Mouse (Mus musculus) right cerebral cortex, postnatal 14 days (tissue): Measurements from ENCODE around the gene Olfr525.

Experiments
- DNase-seq: peaks from one replicate; pipeline ENCODE4 v3.0.0; 2022

The Olfr525 gene

DNA sequence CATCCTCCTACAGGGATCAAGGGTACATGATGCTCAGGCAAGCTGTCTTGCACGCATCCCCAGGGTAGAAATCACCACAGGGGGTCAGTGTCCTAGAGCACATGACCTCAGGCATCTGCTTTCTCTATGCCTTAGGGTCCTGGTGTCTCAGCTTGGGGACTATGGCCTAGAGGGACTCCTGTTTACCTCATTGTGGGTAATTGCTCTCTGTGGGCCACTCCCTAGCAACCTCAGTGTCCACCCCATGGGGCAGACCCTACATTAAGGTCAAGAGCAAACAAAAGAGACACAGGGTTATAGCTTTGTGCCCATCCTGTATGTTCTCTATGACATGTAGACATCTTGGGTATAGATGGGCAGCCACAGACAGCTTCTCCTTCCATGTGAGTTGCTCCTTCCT is at the start of gene Olfr525:
Gene Olfr525, plus strand, starts transcription at position 301 of the 400 bp plus-strand sequence.
- no peak for DNase-seq

DNA sequence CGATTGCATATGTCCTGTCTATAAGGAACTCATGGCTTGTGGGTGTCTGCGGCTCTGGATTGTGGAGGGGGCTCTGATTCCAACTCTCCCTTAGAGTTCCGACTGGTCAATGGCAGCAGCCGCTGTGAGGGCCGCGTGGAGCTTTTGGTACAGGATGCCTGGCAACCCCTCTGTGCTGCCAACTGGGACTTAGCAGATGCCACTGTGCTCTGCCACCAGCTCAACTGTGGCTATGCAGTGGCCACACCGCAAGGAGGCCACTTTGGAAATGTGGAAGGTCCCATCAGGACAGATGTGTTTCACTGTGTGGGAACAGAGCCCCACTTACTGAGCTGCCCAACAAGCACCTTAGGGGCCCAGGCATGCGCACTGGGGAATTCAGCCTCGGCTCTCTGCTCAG is 24.9 kb upstream of the Olfr525 start:
- no peak for DNase-seq

DNA sequence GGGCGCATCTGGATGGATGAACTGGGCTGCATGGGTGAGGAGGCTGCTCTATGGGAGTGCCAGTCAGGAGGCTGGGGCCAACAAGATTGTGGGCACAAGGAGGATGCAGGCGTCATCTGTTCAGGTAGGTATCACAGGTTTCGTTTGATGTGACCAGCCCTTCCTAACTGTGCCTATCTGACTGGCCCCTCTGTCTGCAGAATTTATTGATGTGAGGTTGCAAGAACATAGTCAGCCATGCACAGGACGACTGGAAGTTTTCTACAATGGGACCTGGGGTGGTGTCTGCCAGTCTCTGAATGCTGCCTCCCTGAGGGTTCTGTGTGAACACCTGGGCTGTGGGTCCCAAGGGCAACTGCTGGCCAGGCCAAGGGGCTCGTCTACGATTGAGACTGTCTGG is 23.8 kb upstream of the Olfr525 start:
- DNase-seq = no peak

DNA sequence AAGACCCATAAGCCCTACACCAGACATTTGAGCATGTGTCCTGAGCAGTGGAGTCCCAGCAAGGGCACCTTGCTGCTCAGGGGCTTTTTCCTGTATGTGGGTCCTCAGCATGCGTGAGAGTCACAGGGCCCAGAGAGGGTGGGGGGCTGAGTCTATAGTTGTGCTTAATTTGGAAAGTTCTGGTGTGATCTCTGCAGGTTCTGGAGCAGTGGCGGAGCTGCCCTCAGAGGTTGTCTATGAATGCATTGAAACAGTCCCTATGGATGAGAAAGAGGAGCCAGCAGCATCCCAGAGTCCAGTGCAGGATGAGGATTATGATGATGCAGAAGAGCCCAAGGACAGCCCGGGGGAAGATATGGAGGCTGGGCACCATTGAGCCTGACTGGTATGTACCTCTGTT is 21.2 kb upstream of the Olfr525 start:
- no peak for DNase-seq

DNA sequence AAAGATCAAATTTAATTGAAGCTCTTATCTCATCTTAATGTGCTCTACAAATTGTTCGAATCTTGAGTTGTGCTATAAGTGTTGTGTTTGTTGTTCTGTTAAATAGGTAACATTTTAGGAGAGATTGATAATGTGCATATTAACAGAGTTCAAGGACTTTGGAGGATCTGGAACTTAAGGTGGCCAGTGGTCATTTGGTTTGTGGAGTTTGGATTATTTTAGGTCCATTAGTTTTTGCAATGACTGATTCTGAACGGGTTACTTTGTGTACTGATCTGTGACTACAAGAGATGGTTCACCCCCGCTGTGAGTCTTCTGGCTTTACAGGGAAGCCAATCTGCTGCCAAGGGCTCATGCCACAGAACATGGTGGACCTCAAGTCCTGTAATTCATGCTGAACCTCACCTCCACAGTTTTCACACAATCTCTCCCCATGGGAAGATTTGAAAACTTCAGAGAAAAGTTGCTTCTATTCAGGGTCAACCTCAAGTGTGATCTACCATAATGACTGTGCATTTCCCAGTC is 735 bp upstream of the Olfr525 start:
- DNase-seq = no peak

DNA sequence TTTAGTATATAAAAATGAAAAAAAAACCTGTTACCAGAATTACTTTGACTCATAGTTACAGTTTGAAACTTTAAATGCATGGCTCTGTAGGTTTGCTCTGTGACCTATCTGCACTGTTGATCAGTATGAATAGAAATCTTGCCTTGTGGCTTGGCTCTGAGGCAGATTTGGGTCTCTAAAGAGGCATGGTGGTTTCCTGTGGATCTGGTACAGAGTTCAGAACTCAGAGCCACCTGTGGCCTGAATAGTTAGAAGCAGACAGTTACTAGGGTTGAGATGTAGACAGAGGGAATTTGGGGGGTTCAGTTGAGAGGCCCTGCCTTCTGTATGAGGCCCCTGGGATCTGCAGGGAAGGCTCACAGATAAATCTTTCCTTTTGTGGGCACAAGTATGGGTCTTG is 477 bp downstream of the Olfr525 start:
- no peak for DNase-seq

DNA sequence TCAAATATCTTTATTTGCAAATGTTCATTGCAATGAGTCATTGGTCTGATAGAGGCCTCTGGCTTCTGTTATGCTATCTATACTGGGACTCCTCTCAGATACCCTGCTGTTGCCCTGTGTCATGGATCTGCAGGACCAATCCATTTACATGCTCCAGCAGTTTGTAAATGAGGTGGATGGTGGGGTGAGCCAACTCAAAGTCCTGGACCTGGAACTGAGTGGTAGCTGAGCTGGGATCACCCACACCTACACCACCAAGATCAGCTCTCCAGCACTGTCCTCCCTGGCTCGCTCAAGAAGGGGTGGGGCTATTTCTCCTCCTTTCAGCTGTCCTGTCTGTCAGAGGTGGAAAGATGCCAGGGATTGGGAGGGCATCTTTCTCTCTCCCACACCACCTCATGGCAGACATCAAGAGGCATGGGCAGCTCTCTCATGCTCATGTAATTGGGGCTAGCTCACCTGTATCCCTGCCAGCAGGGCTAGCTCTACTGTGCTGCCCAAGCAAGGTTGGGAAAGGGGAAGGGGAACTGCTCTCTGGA is 9.2 kb downstream of the Olfr525 start:
- DNase-seq = no peak

DNA sequence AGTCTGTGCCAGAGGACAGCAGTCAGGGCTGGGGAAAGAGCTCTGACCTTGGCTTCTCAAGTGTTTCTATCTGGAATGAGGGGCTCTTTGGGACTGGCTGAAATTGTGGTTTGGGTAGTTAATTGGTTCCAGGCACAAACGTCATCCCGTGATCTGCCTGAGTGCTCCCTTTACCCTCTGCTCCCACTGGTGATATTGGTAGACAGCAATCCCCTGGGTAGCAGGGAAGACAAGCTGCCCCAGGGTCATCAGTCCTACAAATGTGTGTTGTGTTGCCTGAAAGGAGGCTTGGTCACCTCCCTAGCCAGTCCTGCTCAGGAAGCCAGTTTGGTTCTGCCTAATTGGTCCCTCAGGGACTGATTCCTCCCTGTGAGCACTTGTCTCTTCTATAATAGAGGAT is 13.1 kb downstream of the Olfr525 start, which contains the start of gene Olfr527:
Gene Olfr527, plus strand, starts transcription at position 301 of the 400 bp plus-strand sequence.
- DNase-seq = no peak

DNA sequence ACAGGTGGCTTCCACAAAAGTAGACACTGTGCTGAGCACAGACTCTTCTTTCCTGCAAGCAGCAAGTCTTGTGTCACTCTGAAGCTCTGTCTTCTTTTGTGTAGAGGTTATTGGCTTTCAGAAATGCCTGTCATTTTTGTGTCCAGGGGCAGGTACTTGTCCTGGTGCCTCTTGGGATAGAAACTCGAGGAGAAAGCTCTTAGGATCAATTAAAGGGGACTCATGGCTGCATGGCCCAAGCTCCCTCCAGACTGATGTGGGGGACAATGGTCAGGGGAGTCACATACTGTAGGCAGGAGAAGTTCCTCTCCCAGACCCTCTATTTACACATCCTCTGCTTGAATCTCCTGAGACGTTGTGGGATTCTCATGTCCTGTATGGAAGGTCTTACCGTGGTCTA is 40.9 kb downstream of the Olfr525 start, which contains the start of gene Olfr60:
Gene Olfr60, minus strand, starts transcription at position 101 of the 400 bp plus-strand sequence.
- DNase-seq = no peak

DNA sequence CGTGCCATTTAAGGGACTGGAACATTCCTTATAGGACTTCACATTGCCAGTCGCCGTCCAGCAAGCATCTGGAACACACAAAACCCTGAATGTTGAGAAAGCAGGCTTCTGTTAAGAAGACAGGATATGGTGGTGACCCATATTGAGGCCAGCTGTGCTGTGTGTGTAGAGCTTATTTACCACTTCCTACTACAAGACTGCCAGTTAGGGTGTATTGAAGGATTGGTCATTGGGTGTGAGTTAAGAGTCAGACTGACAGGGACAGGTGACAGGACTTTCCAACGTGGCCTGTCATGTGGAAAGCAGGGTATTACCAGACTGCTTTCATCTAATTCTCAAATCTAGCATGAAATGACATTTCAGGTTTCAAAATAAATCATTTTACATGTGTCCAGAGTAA is 53.6 kb downstream of the Olfr525 start:
- DNase-seq = no peak

DNA sequence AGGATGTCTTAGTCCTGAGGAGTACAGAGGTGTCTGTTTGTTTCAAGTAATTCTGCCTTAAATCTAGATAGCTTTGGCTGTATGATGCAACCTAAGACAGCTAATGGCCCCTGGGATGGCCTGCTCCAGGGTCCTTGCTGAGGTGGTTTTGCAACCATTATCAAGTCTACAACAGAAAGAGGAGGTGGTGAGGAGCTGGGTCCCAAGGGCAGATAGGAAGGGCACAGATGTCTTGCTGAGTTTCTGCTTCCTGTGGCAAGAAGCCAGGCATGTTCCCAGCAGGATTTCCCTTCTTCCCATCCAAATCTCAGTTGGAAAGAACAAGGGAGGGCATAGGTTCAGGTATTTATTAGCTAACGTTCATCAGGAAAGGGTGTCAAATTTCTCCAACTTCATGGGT is 55.6 kb downstream of the Olfr525 start, which contains the start of gene Olfr530:
Gene Olfr530, minus strand, starts transcription at position 101 of the 400 bp plus-strand sequence.
- DNase-seq = no peak

DNA sequence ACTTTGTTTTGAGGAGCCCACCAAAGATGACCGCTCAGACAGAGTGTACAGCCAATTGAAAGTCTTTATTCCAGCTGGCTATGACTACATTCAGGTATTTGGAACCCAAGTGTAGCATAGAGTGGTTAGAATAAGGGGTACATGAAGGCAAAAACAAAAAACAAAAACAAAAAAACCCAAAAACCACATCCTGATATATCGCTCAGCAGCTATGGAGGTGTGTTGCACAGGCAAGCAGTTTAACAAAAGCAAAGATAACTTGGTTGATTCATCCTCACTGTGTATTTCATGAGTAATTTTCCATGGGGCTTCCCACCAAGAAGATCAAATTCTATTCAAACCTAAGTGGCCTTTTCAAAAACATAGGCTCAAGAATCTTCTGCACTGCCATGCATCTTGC is 56.3 kb downstream of the Olfr525 start:
- DNase-seq = no peak
